In the genomic region with DNA sequence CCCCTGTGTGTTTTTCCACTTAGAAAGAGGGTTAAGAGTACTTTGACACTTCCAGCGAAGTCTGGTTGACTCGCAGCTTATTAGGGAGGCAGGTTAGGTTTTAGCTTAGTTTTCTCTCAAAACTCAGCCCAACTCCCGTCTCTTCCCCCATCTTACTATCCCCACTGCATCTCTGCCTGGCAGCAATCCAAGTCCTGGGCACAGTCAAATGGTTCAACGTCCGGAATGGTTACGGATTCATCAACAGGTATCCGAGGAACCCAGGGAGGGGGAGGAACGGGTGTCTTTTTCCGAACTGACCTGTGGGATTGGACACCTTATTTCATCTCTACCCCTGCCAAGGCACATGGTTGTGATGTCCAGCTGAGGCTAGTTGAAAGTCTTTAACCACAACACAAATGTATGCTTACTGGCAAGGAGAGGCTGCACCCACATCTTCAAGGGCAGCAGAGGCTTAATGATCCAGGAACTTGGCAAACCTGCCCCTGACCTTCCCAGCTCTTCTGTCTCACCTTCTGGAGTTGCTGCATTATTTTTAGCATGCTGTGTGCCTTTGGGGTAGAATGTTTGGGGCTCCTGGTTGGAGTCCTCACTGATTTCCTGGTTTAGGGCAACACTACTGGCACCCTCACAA, we compare ENCODE assay signal across 8 mouse cellular contexts. TPM values are rescaled to one million over a fixed set of nuclear protein-coding genes. Genes with fewer than 3 reads are reported as not detected.
DNase-seq lines count a peak whose midpoint lies in the region; ATAC-seq lines count a peak whose summit lies in the region.

No protein-coding gene starts in this region.

- H3K27me3 ChIP-seq in forebrain, embryonic 16.5 days (replicated peaks; ENCODE audit: control insufficient read depth, insufficient read depth, low read length), result peaks cover 13% of the 10 kb centered on the region
- H3K27me3 ChIP-seq in midbrain, embryonic 12.5 days, result peaks cover 71% of the 10 kb centered on the region

- ATAC-seq in forebrain, embryonic 16.5 days, result no peak
- no peak for ATAC-seq in midbrain, embryonic 12.5 days (ENCODE audit: low FRiP score, low read depth)

- H3K9me3 ChIP-seq in forebrain, embryonic 16.5 days (ENCODE audit: control insufficient read depth, low read length), result no peaks in the 10 kb centered on the region
- no peaks in the 10 kb centered on the region for H3K9me3 ChIP-seq in midbrain, embryonic 12.5 days

- peaks cover 22% of the 10 kb centered on the region for H3K4me1 ChIP-seq in forebrain, embryonic 16.5 days (replicated peaks; ENCODE audit: control insufficient read depth, insufficient read depth, low read length)
- H3K4me1 ChIP-seq in midbrain, embryonic 12.5 days, result peaks cover 21% of the 10 kb centered on the region

- H3K4me3 ChIP-seq in forebrain, embryonic 16.5 days (replicated peaks; ENCODE audit: low read length), result peak overlapping the region; percentile 61
- peak overlapping the region; percentile 58 for H3K4me3 ChIP-seq in midbrain, embryonic 12.5 days

- DNase-seq in cerebellum, adult 9-10 months, result peak; percentile 41
- no peak for DNase-seq in cerebellum, postnatal 36 days
- peak; percentile 59 for DNase-seq in kidney, adult 18-20 months
- no peak for DNase-seq in frontal cortex, adult 2 months (ENCODE audit: extremely low spot score in 1 of 2, low spot score in 1 of 2)
- no peak for DNase-seq in right cerebral cortex, postnatal 36 days (ENCODE audit: low spot score in 2 of 2)
- no peak for DNase-seq in right cerebral cortex, postnatal 25 days

- no peak overlapping the region for H3K27ac ChIP-seq in forebrain, embryonic 16.5 days (ENCODE audit: low read length)
- H3K27ac ChIP-seq in midbrain, embryonic 12.5 days (replicated peaks), result no peak overlapping the region

- H3K36me3 ChIP-seq in forebrain, embryonic 16.5 days (ENCODE audit: control insufficient read depth, insufficient read depth), result no peaks in the 10 kb centered on the region
- no peaks in the 10 kb centered on the region for H3K36me3 ChIP-seq in midbrain, embryonic 12.5 days

- no peak overlapping the region for H3K9ac ChIP-seq in forebrain, embryonic 16.5 days (replicated peaks; ENCODE audit: low read depth, low read length)
- peak overlapping the region; percentile 70; the same call in 1 of the 2 replicates for H3K9ac ChIP-seq in midbrain, embryonic 12.5 days (replicated peaks)

- H3K4me2 ChIP-seq in forebrain, embryonic 16.5 days (ENCODE audit: low read length), result peak overlapping the region; percentile 100
- H3K4me2 ChIP-seq in midbrain, embryonic 12.5 days (replicated peaks), result peak overlapping the region; percentile 100

- WGBS in forebrain, embryonic 16.5 days, result 37% methylated on average over 9 of the region's 9 CpGs
- 45% methylated on average over 9 of the region's 9 CpGs for WGBS in midbrain, embryonic 12.5 days

RNA-seq across cellular contexts. Expression of a gene that starts 1.2 kb away (rescaled TPM):
- 3.3 and 3.4 TPM in 2 replicates for polyA plus RNA-seq in forebrain, embryonic 16.5 days (2015; fragmentation: Nextera tagmentation; extraction: Ambion mirVana)
- polyA plus RNA-seq in midbrain, embryonic 12.5 days (2016; fragmentation: Nextera tagmentation; extraction: Ambion mirVana), result 5.0 and 5.6 TPM in 2 replicates
- polyA plus RNA-seq in frontal cortex, adult 2 months (2012; rRNA removed), result 20.1 and 20.6 TPM in 2 replicates

RNA-seq across cellular contexts. Expression of a gene that starts 11.2 kb away (rescaled TPM):
- 6.6 and 6.7 TPM in 2 replicates for polyA plus RNA-seq in forebrain, embryonic 16.5 days (2015; fragmentation: Nextera tagmentation; extraction: Ambion mirVana)
- polyA plus RNA-seq in midbrain, embryonic 12.5 days (2016; fragmentation: Nextera tagmentation; extraction: Ambion mirVana), result 8.9 and 9.9 TPM in 2 replicates
- 1.4 and 2.1 TPM in 2 replicates for polyA plus RNA-seq in frontal cortex, adult 2 months (2012; rRNA removed)

RNA-seq across cellular contexts. Expression of a gene that starts 15.1 kb away (rescaled TPM):
- polyA plus RNA-seq in forebrain, embryonic 16.5 days (2015; fragmentation: Nextera tagmentation; extraction: Ambion mirVana), result 1,142 and 1,181 TPM in 2 replicates
- 1,395 and 1,465 TPM in 2 replicates for polyA plus RNA-seq in midbrain, embryonic 12.5 days (2016; fragmentation: Nextera tagmentation; extraction: Ambion mirVana)
- polyA plus RNA-seq in frontal cortex, adult 2 months (2012; rRNA removed), result 630 and 714 TPM in 2 replicates

RNA-seq across cellular contexts. Expression of a gene that starts 23.1 kb away (rescaled TPM):
- polyA plus RNA-seq in forebrain, embryonic 16.5 days (2015; fragmentation: Nextera tagmentation; extraction: Ambion mirVana), result 81.2 and 91.8 TPM in 2 replicates
- polyA plus RNA-seq in midbrain, embryonic 12.5 days (2016; fragmentation: Nextera tagmentation; extraction: Ambion mirVana), result 93.1 and 97.6 TPM in 2 replicates
- 64.6 and 69.0 TPM in 2 replicates for polyA plus RNA-seq in frontal cortex, adult 2 months (2012; rRNA removed)

RNA-seq across cellular contexts. Expression of a gene that starts 27.7 kb away (rescaled TPM):
- polyA plus RNA-seq in forebrain, embryonic 16.5 days (2015; fragmentation: Nextera tagmentation; extraction: Ambion mirVana), result 0.84 TPM in 1 of 2 replicates, not detected in the other
- polyA plus RNA-seq in midbrain, embryonic 12.5 days (2016; fragmentation: Nextera tagmentation; extraction: Ambion mirVana), result 2.9 and 3.7 TPM in 2 replicates
- polyA plus RNA-seq in frontal cortex, adult 2 months (2012; rRNA removed), result 0.10 and 0.34 TPM in 2 replicates

Comparison
In these comparisons a context has a peak if more than half of its experiments do, and no peak if none do; other contexts are left out.
1. DNase-seq: peak in cerebellum, adult 9-10 months (single experiment) and kidney, adult 18-20 months (single experiment); none in cerebellum, postnatal 36 days (0 of 2), frontal cortex, adult 2 months (0 of 2), right cerebral cortex, postnatal 36 days (0 of 2) and right cerebral cortex, postnatal 25 days (single experiment).